Mouse (Mus musculus) testis, postnatal 14 days (tissue): ENCODE results near the gene Erf.

Source experiments
- DNase-seq: peaks from one replicate; pipeline ENCODE4 v3.0.0; 2021; ENCODE audit warnings: low spot score

Gene Erf

GRCm38 (mm10) chr7:25206094-25206830, 44.3 kb downstream of the Erf start:
- no peak for DNase-seq

- no peak for DNase-seq
Measured at GRCm38 (mm10) chr7:25205355-25206093, 45.0 kb downstream of the Erf start.

GRCm38 (mm10) chr7:25203624-25204023, 46.9 kb downstream of the Erf start:
- no peak for DNase-seq

GRCm38 (mm10) chr7:25197384-25198018, 53.1 kb downstream of the Erf start:
- no peak for DNase-seq

- no peak for DNase-seq
Measured at GRCm38 (mm10) chr7:25196107-25196506, 54.5 kb downstream of the Erf start.

- DNase-seq, result no peak
Measured at GRCm38 (mm10) chr7:25195148-25195547, 55.4 kb downstream of the Erf start.
